Mouse (Mus musculus): Measurements from ENCODE around the gene Ptgdr2. TPM values are rescaled to one million over a fixed set of nuclear protein-coding genes. Genes with fewer than 3 reads are reported as not detected.

Gene Ptgdr2
- polyA plus RNA-seq, 1 experiment from 2014 or later, result 0.36 TPM

- Histone ChIP-seq H3K4me3 (ENCODE audit: low read depth, low read length) (no peak overlapping the region), H3K9me3 (ENCODE audit: low read length) (no peaks in the 10 kb centered on the region), H3K27me3 (replicated peaks; ENCODE audit: insufficient read depth, low read length) (no peaks in the 10 kb centered on the region), H3K9ac (replicated peaks; ENCODE audit: low read depth) (no peak overlapping the region), H3K4me2 (replicated peaks; ENCODE audit: low read depth, low read length) (no peak overlapping the region), H3K4me1 (ENCODE audit: insufficient read depth, low read depth, low read length) (no peaks in the 10 kb centered on the region; the same call in 1 of the 2 replicates), H3K27ac (ENCODE audit: low read length) (no peak overlapping the region), H3K36me3 (ENCODE audit: insufficient read depth, low read length) (no peaks in the 10 kb centered on the region)
- DNase-seq (ENCODE audit: low spot score) (peak; percentile 75), ATAC-seq (peak; percentile 5; the same call in 1 of the 2 replicates)
- 33% methylated on average over 4 of the region's 4 CpGs for WGBS
- TF ChIP-seq EP300 (IDR thresholded peaks at IDR 0.05), result no peak
- TF ChIP-seq CTCF (IDR thresholded peaks at IDR 0.05), result peak; percentile 59
Observed at GRCm38 (mm10) chr19:10976318-10976717, 39.4 kb downstream of the Ptgdr2 start.

- no peaks in the 10 kb centered on the region for H3K36me3 ChIP-seq (ENCODE audit: insufficient read depth, low read length)
- DNase-seq (ENCODE audit: low spot score) (peak; percentile 88), ATAC-seq (peak; percentile 58)
- no peaks in the 10 kb centered on the region; the same call in 1 of the 2 replicates for H3K4me1 ChIP-seq (ENCODE audit: insufficient read depth, low read depth, low read length)
- no peaks in the 10 kb centered on the region for H3K9me3 ChIP-seq (ENCODE audit: low read length)
- H3K27ac ChIP-seq (ENCODE audit: low read length), result no peak overlapping the region
- 13% methylated on average over 18 of the region's 18 CpGs for WGBS
- H3K4me2 ChIP-seq (replicated peaks; ENCODE audit: low read depth, low read length), result peak overlapping the region; percentile 14; the same call in 1 of the 2 replicates
- H3K9ac ChIP-seq (replicated peaks; ENCODE audit: low read depth), result no peak overlapping the region
- no peaks in the 10 kb centered on the region for H3K27me3 ChIP-seq (replicated peaks; ENCODE audit: insufficient read depth, low read length)
- no peak overlapping the region for H3K4me3 ChIP-seq (ENCODE audit: low read depth, low read length)
- TF ChIP-seq CTCF (IDR thresholded peaks at IDR 0.05) (peak; percentile 81), EP300 (IDR thresholded peaks at IDR 0.05) (no peak)
Observed at GRCm38 (mm10) chr19:10979184-10980168, 42.5 kb downstream of the Ptgdr2 start.

- H3K4me3 ChIP-seq (ENCODE audit: low read depth, low read length), result no peak overlapping the region
- TF ChIP-seq EP300 (IDR thresholded peaks at IDR 0.05) (no peak), CTCF (IDR thresholded peaks at IDR 0.05) (no peak)
- 74% methylated on average over 5 of the region's 5 CpGs for WGBS
Observed at GRCm38 (mm10) chr19:10980210-10980609, 43.2 kb downstream of the Ptgdr2 start.

GRCm38 (mm10) chr19:10983146-10983545, 46.2 kb downstream of the Ptgdr2 start:
- 21% methylated on average over 14 of the region's 14 CpGs for WGBS
- H3K4me3 ChIP-seq (ENCODE audit: low read depth, low read length), result no peak overlapping the region
- H3K9me3 ChIP-seq (ENCODE audit: low read length), result no peaks in the 10 kb centered on the region
- ATAC-seq, result no peak
- H3K9ac ChIP-seq (replicated peaks; ENCODE audit: low read depth), result no peak overlapping the region
- no peaks in the 10 kb centered on the region for H3K27me3 ChIP-seq (replicated peaks; ENCODE audit: insufficient read depth, low read length)
- H3K4me1 ChIP-seq (ENCODE audit: insufficient read depth, low read depth, low read length), result no peaks in the 10 kb centered on the region; the same call in 1 of the 2 replicates
- H3K4me2 ChIP-seq (replicated peaks; ENCODE audit: low read depth, low read length), result no peak overlapping the region
- no peaks in the 10 kb centered on the region for H3K36me3 ChIP-seq (ENCODE audit: insufficient read depth, low read length)
- no peak overlapping the region for H3K27ac ChIP-seq (ENCODE audit: low read length)
- peak; percentile 58 for DNase-seq (ENCODE audit: low spot score)
- TF ChIP-seq CTCF (IDR thresholded peaks at IDR 0.05) (peak; percentile 75), EP300 (IDR thresholded peaks at IDR 0.05) (no peak)

More at GRCm38 (mm10) chr19:10980210-10980609, 43.2 kb downstream of the Ptgdr2 start:
- DNase-seq (ENCODE audit: low spot score), result no peak
- no peak for ATAC-seq
- H3K36me3 ChIP-seq (ENCODE audit: insufficient read depth, low read length), result no peaks in the 10 kb centered on the region
- H3K27ac ChIP-seq (ENCODE audit: low read length), result no peak overlapping the region
- H3K4me1 ChIP-seq (ENCODE audit: insufficient read depth, low read depth, low read length), result no peaks in the 10 kb centered on the region; the same call in 1 of the 2 replicates
- no peaks in the 10 kb centered on the region for H3K27me3 ChIP-seq (replicated peaks; ENCODE audit: insufficient read depth, low read length)
- no peaks in the 10 kb centered on the region for H3K9me3 ChIP-seq (ENCODE audit: low read length)
- H3K9ac ChIP-seq (replicated peaks; ENCODE audit: low read depth), result no peak overlapping the region
- H3K4me2 ChIP-seq (replicated peaks; ENCODE audit: low read depth, low read length), result no peak overlapping the region; the same call in 1 of the 2 replicates

- WGBS, result 72% methylated on average over 13 of the region's 13 CpGs
- H3K9me3 ChIP-seq (ENCODE audit: low read length), result no peaks in the 10 kb centered on the region
- DNase-seq (ENCODE audit: low spot score) (no peak), ATAC-seq (no peak)
- no peak overlapping the region for H3K4me2 ChIP-seq (replicated peaks; ENCODE audit: low read depth, low read length)
- H3K36me3 ChIP-seq (ENCODE audit: insufficient read depth, low read length), result no peaks in the 10 kb centered on the region
- H3K4me1 ChIP-seq (ENCODE audit: insufficient read depth, low read depth, low read length), result no peaks in the 10 kb centered on the region; the same call in 1 of the 2 replicates
- TF ChIP-seq CTCF (IDR thresholded peaks at IDR 0.05), result no peak
- no peaks in the 10 kb centered on the region for H3K27me3 ChIP-seq (replicated peaks; ENCODE audit: insufficient read depth, low read length)
- no peak overlapping the region for H3K4me3 ChIP-seq (ENCODE audit: low read depth, low read length)
- H3K9ac ChIP-seq (replicated peaks; ENCODE audit: low read depth), result no peak overlapping the region
- H3K27ac ChIP-seq (ENCODE audit: low read length), result no peak overlapping the region
Observed at GRCm38 (mm10) chr19:10984551-10984950, 47.6 kb downstream of the Ptgdr2 start.

- ATAC-seq (no peak), DNase-seq (ENCODE audit: low spot score) (no peak)
- H3K9ac ChIP-seq (replicated peaks; ENCODE audit: low read depth), result no peak overlapping the region
- no peak overlapping the region for H3K4me3 ChIP-seq (ENCODE audit: low read depth, low read length)
- H3K9me3 ChIP-seq (ENCODE audit: low read length), result no peaks in the 10 kb centered on the region
- no peak overlapping the region for H3K4me2 ChIP-seq (replicated peaks; ENCODE audit: low read depth, low read length)
- no peaks in the 10 kb centered on the region for H3K36me3 ChIP-seq (ENCODE audit: insufficient read depth, low read length)
- H3K27me3 ChIP-seq (replicated peaks; ENCODE audit: insufficient read depth, low read length), result no peaks in the 10 kb centered on the region
- WGBS, result 82% methylated on average over 4 of the region's 4 CpGs
- H3K27ac ChIP-seq (ENCODE audit: low read length), result no peak overlapping the region
- no peaks in the 10 kb centered on the region for H3K4me1 ChIP-seq (ENCODE audit: insufficient read depth, low read depth, low read length)
- TF ChIP-seq EP300 (IDR thresholded peaks at IDR 0.05) (no peak), CTCF (IDR thresholded peaks at IDR 0.05) (no peak)
Observed at GRCm38 (mm10) chr19:10985889-10986288, 48.9 kb downstream of the Ptgdr2 start.

All from lung, postnatal 0 days (tissue).